Mouse (Mus musculus): Measurements from ENCODE around the gene Ctsl.
A peak's percentile ranks its signal among the peaks of the same experiment; 100 is the strongest.

Ctsl gene

DNA sequence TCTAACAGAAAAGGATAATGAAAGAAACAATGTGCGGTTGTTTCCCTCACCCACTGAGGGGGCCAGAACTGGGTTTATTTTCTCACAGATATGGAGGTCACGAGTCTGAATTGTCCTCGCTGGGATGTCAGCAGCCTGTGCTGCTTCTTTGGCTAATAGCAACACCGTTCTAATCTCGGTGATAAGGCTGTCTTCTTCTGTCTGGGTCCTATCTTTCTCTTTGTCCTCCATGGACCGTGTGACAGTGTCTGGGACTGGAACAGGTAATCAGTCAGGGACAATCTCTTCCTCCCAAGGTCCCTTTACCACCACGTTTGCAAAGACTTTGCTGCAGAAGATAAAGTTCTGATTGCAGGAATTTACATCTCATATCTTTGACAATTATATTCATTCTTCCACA is 4.5 kb upstream of the Ctsl start:
- no peak for DNase-seq (ENCODE audit: low read depth in 2 of 2, low spot score in 2 of 2)

DNA sequence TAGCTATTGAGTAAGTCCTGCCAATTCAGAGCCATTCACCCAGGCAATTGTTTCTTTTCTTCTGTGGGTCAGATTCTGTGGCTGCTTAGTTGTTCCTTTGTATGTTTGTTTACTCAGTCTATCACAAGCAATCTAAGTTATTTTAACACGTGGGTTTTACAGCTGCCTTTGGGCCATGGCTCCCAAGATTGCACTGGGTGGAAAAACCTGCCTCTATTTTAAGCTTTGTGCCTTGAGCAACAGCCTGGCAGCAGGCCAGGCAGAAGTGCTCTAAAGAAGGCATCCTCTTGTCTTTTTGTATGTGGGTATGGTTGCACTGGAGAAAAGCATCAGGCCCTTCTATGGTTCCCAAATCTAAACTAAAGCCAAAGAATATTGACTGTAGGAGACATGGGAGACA is 3.0 kb upstream of the Ctsl start:
- no peak for DNase-seq (ENCODE audit: low read depth in 2 of 2, low spot score in 2 of 2)

DNA sequence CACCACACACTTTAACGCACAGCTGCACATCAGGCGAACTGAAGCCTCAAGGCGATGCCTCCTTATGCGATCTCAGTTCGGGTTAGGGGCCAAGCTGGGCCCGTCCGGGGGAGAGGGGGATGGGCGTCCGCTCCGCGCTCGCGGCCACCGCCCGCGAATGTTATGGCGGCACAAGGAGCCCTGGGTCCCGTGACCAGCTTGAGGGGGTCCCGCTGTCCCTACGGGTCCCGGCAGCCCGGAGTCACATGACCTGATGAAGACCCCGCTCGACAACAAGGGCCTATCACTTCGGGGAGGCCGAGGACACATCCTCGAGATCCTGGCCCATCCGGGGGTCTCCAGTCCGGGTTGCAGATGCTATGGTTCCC is 901 bp downstream of the Ctsl start:
- DNase-seq (ENCODE audit: low read depth in 2 of 2, low spot score in 2 of 2) = no peak

DNA sequence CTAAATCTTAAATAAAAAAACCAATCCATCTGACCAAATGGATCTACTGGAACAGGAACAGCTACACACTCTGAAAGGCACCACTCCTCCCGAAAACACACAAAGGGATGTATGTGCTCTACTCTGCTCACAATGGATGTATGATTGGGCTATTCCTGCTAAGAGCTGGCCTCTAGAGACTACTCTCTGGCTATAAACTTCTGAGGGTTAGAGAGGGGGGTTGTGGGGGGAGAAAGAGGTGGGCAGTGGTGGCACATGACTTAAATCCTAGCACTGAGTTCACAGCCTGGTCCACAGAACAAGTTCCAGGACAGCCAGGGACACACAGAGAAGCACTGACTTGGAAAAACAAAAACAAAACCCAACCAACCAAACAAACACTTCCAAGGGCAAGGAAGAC is 2.1 kb downstream of the Ctsl start:
- no peak for DNase-seq (ENCODE audit: low read depth in 2 of 2, low spot score in 2 of 2)

DNA sequence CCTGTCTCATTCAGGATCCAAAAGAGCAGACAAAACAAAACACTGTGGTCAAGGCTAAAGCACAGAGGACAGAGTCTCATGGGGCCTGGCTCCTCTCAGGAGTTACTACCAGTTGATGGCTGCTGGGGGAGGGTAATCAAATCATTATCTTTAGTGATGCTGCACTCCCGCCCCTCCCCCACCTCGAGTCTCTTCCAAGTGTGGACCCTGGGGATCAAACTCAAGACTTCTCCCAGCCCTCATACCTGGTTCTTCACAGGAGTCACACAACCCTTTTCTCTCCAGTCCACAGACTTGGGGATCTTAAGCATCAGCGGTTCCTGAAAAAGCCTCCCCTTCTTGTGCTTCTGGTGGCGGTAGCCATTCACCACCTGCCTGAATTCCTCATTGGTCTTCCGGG is 3.1 kb downstream of the Ctsl start:
- DNase-seq (ENCODE audit: low read depth in 2 of 2, low spot score in 2 of 2) = no peak

DNA sequence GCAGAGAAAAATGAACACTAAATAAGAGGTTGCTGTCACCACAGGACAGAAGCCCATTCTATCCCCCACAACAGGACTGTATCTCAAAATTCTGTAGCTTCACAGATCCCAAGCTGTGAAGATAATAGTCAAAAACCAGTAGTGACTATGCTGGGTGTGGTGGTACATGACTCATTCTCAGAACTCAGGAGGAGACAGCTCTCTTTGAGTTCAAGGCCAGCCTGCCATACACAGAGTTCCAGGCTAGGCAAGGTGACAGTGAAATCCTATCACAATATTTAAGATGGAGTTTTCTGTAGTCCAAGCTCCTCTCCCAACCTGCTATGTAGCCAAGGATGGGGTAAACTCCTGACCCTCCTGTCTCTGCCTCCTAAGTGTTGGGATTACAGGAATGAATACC is 5.4 kb downstream of the Ctsl start:
- no peak for DNase-seq (ENCODE audit: low read depth in 2 of 2, low spot score in 2 of 2)

DNA sequence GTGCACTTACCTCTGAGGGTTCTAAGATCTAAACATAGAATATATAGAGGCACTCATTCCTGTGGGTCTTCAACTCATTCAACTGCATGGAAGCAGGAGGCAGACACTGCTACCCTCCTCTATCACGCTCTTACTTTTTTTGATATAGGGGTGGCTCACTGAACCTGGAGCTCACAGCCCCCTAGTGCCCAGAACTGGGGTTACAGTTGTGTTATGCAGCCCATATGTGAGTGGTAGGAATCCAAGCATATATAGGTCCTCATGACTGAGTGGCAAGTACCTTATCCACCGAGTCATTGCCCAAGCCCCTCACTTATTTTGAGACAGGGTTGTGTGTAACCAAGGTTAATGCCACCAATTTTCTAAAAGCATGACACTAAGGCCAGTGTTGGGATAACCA is 6.4 kb downstream of the Ctsl start:
- peak; percentile 11 to 45 for DNase-seq (ENCODE audit: low read depth in 2 of 2, low spot score in 2 of 2)

DNA sequence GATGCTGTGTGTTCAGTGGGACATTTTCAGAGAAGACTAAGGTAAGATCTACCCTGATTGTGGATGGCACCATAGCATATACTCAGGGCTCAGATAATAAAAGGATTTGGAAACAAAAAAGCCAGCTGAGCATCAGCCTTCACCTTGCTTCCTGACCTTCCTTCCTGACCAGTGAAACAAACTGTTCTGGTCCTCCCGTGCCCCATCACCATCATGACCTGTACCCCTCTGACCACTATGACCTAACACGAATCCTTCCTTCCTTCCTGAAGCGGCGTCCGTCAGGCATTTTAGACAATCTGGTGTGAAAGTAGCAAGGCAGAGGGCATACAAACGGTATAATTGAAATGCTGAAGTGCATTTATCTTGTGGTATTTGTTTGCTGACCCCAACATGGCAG is 8.6 kb downstream of the Ctsl start:
- no peak for DNase-seq (ENCODE audit: low read depth in 2 of 2, low spot score in 2 of 2)

DNA sequence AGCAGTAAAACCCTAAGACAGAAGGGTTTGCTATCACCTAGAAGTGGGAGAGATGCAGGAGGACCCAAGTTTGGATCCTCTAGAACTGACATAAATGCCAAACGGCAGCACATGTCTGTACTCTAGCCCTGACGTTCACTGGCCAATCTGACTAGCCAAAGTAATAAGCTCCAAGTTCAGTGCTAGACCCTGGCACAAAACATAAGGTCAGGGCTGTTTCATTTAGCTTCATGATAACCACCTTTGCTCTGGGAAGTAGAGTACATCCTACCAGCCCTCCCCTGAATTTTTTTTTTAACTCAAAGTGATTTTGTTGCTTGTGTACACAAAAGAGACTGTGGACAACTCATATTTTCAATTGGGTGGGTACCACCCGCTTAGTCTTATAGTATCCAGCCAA is 9.7 kb downstream of the Ctsl start:
- no peak for DNase-seq (ENCODE audit: low read depth in 2 of 2, low spot score in 2 of 2)

DNA sequence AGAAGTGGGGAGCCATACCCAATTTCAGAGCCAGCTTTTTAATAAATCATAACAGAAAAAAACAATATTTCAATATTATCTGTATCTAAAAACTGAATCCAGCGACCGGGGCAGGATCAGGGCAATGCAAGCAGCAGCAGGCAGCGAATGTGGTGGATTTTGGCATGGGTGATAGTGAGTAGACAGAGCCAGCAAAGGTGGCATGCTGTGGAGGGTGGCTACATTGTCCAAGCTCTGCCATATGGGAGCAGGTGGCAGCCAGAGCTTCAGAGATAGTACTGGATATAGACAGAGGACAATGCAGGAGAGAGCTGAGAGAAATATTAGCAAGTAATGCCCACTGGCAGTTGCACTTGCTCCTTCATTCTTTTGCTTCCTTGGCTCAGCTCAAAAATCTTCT is 11.0 kb downstream of the Ctsl start:
- no peak for DNase-seq (ENCODE audit: low read depth in 2 of 2, low spot score in 2 of 2)

DNA sequence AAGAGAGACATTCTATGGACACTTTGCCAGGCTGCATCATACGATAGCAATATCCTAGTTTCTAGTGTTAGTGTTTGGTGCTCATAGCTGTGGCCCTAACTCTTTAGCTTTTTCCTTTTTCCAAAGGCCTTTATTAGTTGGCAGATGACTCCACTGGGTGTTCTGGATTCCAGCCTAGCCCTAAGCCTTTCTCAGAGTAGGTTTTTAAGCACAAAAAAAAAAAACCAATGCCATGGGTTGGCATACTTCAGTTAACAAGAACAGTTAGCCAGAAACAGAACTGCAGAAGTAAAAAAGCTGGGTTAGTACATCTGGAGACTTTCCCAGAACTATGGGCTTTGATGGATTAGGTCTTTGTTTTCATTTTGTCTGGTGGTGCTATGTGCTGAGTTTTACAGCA is 12.2 kb downstream of the Ctsl start:
- DNase-seq (ENCODE audit: low read depth in 2 of 2, low spot score in 2 of 2) = no peak

DNA sequence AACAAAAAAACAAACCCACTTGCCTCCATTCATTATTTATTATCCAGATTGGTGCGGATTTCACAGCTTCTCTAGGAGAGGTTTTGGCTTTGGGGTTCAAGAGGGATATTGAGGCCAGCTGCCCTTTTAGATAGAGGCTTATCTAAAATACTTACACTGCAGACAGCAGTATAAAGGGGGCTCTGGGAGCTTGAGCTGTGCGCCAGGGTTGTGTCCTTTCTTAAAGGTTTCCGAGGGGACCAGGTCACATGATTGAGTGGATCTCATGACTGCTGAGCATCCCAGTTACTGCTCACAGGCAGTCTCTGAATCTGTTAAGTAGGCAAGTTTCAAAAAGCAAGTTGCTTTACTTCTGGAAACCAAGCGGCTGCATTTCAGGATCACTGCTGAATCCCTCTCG is 13.3 kb downstream of the Ctsl start:
- DNase-seq (ENCODE audit: low read depth in 2 of 2, low spot score in 2 of 2) = no peak

DNA sequence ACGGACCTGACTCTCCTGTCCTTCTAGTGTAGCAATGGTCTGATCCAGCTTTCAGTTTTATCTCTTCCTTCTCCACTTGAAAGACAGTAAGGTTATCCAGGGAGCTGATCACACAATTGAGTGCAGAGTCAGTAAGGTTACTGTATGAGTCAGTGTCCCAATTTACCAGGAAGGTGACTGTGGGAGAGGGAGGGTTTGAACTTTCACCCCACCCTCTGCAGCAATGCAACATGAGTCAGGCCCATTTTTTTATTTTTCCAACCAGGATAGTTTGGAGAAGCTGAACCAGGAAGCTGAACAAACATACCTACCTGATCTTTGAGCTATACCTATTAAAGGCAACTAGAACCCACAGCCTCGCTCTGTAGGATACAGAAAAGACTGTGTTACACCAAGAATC is 21.2 kb downstream of the Ctsl start:
- DNase-seq (ENCODE audit: low read depth in 2 of 2, low spot score in 2 of 2) = no peak

DNA sequence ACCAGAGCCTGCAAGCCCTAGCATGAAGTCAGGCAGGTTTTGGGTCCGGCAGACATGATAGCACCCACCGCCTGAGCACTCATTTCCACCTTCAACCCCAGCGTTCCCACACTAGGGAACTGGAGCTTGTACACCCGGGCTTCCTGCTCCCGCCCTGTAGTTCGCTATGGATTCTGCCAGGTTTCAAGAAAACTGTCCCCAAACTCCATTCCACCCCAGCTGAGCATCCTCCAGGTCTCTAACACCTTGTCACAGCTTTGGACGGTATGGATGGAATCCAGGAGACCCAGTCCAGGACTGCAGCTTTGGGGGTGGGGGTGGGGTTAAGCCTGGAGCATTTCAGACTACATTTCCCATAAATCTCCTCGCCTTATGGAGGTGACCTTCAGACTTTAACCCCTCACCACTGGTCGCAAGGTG is 26.6 kb downstream of the Ctsl start:
- no peak for DNase-seq (ENCODE audit: low read depth in 2 of 2, low spot score in 2 of 2)

DNA sequence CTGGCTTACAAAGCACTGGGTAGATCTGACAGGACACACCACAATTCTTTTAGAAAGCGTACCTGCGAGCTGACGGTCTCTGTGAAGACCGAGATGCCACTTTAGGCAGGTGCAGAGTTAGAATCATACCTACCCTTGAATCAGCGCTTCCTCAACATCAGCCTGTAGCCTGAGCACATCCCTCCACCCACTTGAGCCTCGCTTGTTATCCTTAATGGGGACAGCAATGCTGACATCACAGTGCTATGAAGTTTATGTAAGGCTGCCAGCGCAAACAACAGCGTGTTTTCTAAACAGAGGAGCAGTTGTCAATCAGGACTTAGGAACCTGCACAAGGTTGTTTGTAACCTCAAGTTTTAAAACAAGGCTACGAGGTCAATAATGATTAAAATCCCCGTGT is 27.1 kb downstream of the Ctsl start:
- DNase-seq (ENCODE audit: low read depth in 2 of 2, low spot score in 2 of 2) = no peak

DNA sequence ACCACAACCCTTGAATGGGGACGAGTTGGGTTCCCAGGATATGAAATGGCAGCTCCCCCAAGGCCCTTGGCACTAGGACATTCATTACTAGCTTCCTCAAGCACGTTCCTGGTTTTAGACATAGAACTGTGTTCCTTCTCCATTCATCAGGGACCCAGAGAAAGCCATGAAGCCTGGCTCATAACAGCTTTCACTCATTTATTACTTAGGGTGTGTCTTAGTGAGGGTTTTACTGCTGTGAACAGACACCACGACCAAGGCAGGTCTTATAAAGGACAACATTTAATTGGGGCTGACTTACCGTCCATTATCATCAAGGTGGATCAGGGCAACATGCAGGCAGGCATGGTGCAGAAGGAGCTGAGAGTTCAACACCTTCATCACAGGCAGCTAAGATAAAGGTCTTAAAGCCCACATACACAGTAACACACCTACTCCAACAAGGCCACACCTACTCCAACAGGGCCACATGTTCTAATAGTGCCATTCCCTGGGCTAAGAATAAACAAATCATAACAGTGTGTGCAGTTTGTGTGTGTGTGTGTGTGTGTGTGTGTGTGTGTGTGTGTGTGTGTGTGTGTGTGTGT is 35.1 kb downstream of the Ctsl start:
- no peak for DNase-seq (ENCODE audit: low read depth in 2 of 2, low spot score in 2 of 2)

DNA sequence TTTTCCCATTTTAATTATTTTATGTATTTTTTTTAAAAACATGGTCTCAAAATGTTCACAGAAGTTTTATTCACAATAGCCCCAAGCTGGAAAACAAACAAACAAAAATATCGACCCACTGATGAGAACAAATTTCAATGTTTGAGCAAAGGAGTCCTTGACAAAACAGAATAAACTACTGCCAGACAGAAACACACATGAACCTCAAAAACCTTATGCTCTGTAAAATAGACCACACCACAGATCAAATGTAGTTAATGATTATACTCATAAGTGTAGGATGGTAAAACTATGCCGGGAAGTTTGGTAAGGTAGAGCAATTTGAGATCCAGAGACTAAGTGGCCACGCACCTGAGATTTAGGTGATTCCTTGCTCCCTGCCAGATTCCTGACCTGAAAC is 37.6 kb downstream of the Ctsl start:
- DNase-seq (ENCODE audit: low read depth in 2 of 2, low spot score in 2 of 2) = no peak

DNA sequence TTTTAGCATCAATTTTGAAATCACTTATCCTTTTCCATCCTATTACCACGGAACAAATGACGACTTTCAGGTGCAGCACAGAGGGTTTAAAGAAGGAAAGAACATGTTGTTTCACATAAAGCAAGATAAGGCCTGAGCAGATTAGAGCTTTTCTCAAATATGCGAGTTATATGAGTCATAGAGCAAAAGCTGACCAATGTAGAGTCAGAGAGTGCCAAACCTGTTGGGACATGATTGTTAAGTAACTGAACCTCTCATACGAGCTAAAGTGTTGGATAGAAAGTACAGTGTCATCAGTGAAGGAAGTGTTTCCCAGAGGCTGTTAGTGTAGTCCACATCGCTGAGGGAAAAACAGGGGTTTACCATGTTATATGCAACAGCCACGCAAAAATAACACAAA is 38.4 kb downstream of the Ctsl start:
- DNase-seq (ENCODE audit: low read depth in 2 of 2, low spot score in 2 of 2) = no peak

DNA sequence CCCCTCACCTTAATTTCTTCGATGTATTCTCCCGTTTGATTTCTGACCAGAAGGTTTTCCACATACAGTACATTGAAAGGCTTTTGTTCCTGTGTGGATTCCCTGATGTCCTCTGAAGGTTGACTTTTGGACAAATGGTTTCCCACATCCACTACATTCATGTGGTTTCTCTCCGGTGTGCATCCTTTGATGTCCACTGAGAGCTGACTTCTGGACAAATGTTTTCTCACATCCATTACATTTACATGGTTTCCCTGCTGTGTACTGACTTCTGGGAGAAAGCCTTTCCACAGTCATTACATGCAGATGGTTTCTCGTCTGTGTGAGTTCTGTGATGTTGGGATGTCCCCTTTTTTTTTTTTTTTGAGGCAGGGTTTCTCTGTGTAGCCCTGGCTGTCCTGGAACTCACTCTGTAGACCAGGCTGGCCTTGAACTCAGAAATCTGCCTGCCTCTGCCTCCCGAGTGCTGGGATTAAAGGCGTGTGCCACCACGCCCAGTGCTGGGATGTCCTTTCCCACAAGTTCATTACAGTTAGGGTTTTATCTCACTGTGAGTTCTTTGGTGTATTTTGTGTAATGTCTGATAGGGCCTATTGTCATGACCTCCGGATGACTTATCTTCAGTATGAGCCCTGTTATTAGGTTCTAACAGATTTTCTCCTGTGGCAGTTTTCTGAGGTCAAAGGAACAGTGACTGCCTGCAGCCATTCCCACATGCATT is 48.0 kb downstream of the Ctsl start:
- no peak for DNase-seq (ENCODE audit: low read depth in 2 of 2, low spot score in 2 of 2)

DNA sequence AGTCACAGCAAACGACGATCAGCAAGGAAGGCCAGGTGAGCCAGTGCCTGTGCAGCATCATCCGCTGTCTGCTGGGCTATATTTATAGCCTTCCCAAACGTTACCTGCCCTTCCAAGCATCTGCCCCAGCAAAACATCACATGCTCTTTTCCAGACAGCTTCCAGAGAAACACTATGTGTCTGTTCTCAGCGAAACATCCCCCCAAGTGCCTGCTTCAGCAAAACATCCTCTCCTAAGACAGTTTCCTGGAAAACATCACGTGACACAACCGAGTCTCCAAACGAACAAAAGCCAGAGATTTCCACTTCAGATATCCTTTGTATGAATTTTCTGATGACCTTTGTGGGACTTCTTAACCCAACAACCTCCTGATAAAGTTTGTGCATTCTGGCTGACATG is 50.4 kb downstream of the Ctsl start:
- DNase-seq (ENCODE audit: low read depth in 2 of 2, low spot score in 2 of 2) = no peak

DNA sequence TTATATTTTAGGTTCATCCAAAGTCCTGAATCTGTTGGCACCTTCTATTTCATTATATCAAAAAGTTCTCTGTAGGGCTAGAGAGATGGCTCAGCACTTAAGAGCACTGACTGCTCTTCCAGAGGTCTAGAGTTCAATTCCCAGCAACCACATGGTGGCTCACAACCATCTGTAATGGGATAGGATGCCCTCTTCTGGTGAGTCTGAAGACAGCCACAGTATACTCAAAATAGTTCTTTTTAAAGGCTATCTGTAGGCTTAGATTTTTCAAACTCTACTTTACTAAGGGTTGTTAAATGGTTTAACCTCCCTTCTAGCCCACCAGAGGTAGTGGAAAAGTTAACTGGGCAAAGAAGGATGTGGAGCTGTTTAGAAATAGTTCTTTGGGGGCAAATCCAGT is 50.9 kb downstream of the Ctsl start:
- no peak for DNase-seq (ENCODE audit: low read depth in 2 of 2, low spot score in 2 of 2)

DNA sequence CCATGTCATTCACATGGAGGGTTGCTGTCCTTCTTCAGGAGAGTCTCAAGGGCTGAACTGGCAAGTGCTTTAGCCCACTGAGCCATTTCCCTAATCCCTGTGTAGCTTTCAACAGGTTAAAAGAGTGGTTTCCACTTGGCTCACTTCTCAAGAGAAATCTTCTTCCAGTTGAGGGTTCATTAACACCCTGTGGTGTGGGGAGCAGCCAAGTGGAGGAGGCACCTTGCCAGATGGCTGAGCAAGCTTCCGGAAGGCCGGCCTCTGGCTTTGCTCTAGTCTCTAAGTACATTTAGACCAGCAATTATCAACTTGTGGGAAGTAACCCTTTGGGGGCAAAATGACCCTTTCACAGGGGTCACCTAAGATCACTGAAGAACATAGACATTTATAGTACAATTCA is 52.3 kb downstream of the Ctsl start:
- DNase-seq (ENCODE audit: low read depth in 2 of 2, low spot score in 2 of 2) = no peak

DNA sequence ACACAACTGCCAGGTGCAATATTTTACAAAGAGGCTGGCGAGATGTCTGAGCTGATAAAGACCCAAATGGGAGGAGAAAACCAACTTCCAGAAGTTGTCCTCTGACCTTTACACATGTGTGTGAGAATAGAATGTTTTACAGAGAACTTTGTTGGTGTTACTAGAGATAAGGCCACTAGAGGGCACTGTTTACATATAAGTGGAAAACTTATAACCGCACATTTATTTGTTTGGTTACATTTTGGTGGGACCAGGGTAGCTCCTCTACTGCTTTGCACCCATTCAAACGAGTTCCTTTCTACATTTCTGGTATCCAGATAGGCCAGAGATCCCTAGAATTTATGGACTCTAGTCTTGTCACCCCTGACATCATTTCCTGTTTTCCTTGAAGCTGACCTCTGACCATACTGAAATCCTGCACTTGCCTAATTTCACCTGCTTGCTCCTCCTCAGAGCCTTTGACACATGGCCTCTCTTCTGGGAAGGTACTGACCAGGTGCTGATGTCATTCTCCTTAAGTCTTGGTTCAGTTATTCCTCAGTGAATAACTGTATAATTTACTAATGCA is 55.1 kb downstream of the Ctsl start:
- DNase-seq (ENCODE audit: low read depth in 2 of 2, low spot score in 2 of 2) = peak; percentile 42 to 57
